Mouse (Mus musculus): Measurements from ENCODE around the gene Usf2. TPM values are rescaled to one million over a fixed set of nuclear protein-coding genes. Genes with fewer than 3 reads are reported as not detected.

Usf2 gene
- 105 TPM for polyA plus RNA-seq (2014; fragmentation: Illumina TruSeq; extraction: RNeasy Lipid Tissue Mini Kit (QIAGEN cat#74804); ENCODE audit: low read depth, low replicate concordance)

DNA sequence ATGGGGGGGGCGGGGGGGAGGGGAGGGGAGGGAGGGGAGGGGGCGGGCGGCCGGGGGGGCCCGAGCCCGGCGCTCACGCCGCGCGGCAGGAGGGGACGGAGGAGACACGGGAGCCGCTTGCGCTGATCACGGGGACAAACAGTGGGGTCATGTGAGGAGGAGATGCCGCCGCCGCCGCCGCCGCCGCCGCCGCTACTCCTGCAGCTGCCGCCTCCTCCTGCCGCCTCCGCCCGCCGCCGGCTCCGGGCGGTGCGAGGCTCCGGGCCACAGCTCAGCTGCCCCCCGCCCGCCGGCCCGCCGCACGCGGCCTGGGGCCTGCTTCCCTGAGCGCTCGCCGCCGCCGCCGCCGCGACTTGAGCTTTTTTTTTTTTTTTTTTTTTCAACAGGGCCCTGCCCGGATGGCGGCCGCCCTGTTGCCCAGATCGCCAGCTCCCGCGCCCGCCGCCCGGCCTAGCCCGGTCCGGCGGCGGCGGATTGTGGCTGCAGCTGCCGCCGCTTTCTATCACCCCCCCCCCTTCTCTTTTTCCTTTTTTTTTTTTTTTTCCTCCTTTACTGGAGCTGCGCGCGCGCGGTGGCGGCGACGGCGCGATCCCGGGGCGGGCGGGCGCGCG is at the start of gene Usf2:
Usf2 (minus strand) TSS at position 48 of the 611 bp plus-strand sequence.

DNA sequence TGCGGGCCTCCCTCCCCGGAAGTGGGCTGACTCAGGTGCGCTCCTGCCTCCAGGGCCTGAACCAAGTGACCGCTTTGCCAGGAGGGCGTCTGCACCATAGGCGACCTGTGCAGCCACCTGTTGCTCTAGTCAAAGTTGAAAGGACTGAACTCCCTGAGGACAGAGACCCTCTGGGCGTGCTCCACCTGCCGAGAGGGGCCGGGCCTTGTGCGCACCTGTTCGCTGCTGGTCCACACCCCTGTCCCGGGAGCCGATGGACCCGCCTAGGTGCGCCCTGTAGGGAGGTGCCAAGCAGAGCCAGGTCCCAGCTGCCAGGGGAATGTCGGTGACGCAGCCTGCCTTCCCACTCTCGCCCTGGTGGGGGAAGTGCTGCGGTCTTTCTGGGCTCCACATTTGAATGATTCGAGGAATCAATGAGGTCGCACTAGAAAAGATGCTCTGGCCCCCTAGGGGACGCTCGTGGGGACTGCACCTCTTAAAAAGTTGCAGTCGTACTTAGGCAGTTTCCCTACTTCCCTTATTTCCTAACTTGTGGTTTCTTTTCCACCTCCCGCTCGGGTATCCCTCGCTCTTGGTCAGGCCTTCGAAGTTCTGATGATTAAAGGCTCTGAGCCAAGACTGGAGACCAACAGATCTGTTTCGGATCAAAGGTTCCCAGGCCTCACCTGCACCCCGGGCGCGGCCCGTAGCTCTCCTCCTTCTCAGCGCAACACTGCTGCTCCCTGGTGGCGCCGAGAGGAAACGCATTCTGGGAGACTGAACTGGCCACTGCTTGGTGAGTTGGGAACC is 17.1 kb upstream of the Usf2 start, which contains the start of gene Fam187b:
Fam187b (plus strand) TSS at position 290 of the 789 bp plus-strand sequence.

DNA sequence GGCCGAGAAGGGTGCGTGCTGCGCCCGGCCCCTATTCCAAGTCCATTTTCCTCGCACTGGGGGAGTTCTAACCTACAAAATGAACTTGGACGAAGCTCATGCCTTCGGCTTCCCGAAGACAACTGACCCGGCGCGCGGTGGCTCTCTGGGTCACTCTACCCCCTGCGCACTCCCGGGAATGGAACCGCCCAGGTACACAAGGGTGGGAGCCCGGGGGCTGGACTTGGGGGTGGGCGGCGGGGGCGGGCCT is 16.6 kb upstream of the Usf2 start, which contains the start of gene Lsr:
Lsr (minus strand) TSS at position 214 of the 250 bp plus-strand sequence.

DNA sequence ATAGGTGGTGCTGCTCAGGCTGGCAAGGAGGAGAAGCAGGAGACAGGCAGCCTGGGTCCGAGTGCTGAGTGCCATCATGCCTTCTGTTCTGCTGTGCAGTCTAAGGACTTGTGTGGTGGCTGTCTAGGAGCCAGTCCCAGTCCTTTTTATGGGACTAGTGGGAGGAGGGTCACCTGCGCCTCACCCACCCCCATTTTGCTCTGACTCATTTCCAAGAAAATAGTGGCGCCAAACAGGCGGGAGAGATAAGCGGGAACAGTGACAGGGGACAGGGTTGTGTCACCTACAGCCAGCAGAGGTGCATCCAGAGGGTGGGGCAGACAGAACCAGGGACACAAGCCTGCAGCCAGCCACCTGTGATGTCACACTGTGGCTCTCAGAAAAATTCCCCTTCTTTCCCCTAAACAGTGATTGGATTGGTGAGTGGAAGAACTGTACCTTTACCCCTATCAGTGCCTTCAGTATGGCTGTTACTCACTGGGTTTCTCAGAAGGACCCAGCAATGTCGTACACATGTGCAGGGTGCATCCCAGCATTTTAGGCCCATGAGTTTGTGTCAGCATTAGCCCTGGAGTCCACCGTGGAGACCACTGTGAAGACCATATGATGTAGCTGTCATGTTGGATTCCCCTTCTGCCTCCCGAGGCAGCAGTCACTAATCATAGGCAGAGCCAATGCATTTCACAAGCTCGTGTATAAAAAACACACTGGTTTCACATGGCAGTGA is 12.5 kb downstream of the Usf2 start, which contains the start of gene Hamp:
Hamp (minus strand) TSS at position 124 of the 727 bp plus-strand sequence.

DNA sequence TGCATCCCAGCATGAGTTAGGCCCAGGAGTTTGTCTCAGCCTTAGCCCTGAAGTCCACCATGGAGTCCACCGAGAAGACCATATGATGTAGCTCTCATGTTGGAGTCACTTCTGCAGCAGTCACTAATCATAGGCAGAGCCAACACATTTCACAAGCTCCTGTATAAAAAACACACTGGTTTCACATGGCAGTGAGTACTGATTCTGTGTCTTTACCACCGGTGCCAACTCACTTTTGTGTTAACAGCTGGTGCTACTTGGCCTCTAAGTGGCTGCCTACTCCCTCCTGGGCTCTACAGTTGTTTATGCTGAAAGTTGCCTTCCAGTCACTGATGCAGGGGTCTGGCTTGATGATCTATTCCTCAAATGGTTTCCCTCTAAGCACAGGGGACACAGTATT is 32.0 kb downstream of the Usf2 start, which contains the start of gene Hamp2:
Hamp2 (minus strand) TSS at position 101 of the 400 bp plus-strand sequence.

GRCm38 (mm10) chr7:30914732-30915131 is 41.9 kb downstream of the Usf2 start, which contains the start of gene Mag:
Gene Mag (minus strand): TSS chr7:30914873.

Other genes with a start within 250 kb of the Usf2 start
- 66.9 TPM for gene Atp4a, start 244.6 kb downstream of the Usf2 start, polyA plus RNA-seq (2014; fragmentation: Illumina TruSeq; extraction: RNeasy Lipid Tissue Mini Kit (QIAGEN cat#74804); ENCODE audit: low read depth, low replicate concordance)
- gene Tmem147, start 227.3 kb downstream of the Usf2 start, polyA plus RNA-seq (2014; fragmentation: Illumina TruSeq; extraction: RNeasy Lipid Tissue Mini Kit (QIAGEN cat#74804); ENCODE audit: low read depth, low replicate concordance) = 135 TPM
- 58.5 TPM for gene Gapdhs, start 213.1 kb downstream of the Usf2 start, polyA plus RNA-seq (2014; fragmentation: Illumina TruSeq; extraction: RNeasy Lipid Tissue Mini Kit (QIAGEN cat#74804); ENCODE audit: low read depth, low replicate concordance)
- gene Sbsn, start 205.3 kb downstream of the Usf2 start, polyA plus RNA-seq (2014; fragmentation: Illumina TruSeq; extraction: RNeasy Lipid Tissue Mini Kit (QIAGEN cat#74804); ENCODE audit: low read depth, low replicate concordance) = 31.5 TPM
- 12.2 TPM for gene Dmkn, start 193.0 kb downstream of the Usf2 start, polyA plus RNA-seq (2014; fragmentation: Illumina TruSeq; extraction: RNeasy Lipid Tissue Mini Kit (QIAGEN cat#74804); ENCODE audit: low read depth, low replicate concordance)
- gene Krtdap, start 168.9 kb downstream of the Usf2 start, polyA plus RNA-seq (2014; fragmentation: Illumina TruSeq; extraction: RNeasy Lipid Tissue Mini Kit (QIAGEN cat#74804); ENCODE audit: low read depth, low replicate concordance) = not detected
- 29.9 TPM for gene Ffar2, start 133.0 kb downstream of the Usf2 start, polyA plus RNA-seq (2014; fragmentation: Illumina TruSeq; extraction: RNeasy Lipid Tissue Mini Kit (QIAGEN cat#74804); ENCODE audit: low read depth, low replicate concordance)
- not detected for gene Ffar3, start 100.6 kb downstream of the Usf2 start, polyA plus RNA-seq (2014; fragmentation: Illumina TruSeq; extraction: RNeasy Lipid Tissue Mini Kit (QIAGEN cat#74804); ENCODE audit: low read depth, low replicate concordance)
- gene Ffar1, start 95.2 kb downstream of the Usf2 start, polyA plus RNA-seq (2014; fragmentation: Illumina TruSeq; extraction: RNeasy Lipid Tissue Mini Kit (QIAGEN cat#74804); ENCODE audit: low read depth, low replicate concordance) = not detected
- 0.56 TPM for gene Cd22, start 76.5 kb downstream of the Usf2 start, polyA plus RNA-seq (2014; fragmentation: Illumina TruSeq; extraction: RNeasy Lipid Tissue Mini Kit (QIAGEN cat#74804); ENCODE audit: low read depth, low replicate concordance)
- gene Mag, start 41.9 kb downstream of the Usf2 start, polyA plus RNA-seq (2014; fragmentation: Illumina TruSeq; extraction: RNeasy Lipid Tissue Mini Kit (QIAGEN cat#74804); ENCODE audit: low read depth, low replicate concordance) = 0.88 TPM
- not detected for gene Hamp2, start 32.1 kb downstream of the Usf2 start, polyA plus RNA-seq (2014; fragmentation: Illumina TruSeq; extraction: RNeasy Lipid Tissue Mini Kit (QIAGEN cat#74804); ENCODE audit: low read depth, low replicate concordance)
- gene Hamp, start 12.8 kb downstream of the Usf2 start, polyA plus RNA-seq (2014; fragmentation: Illumina TruSeq; extraction: RNeasy Lipid Tissue Mini Kit (QIAGEN cat#74804); ENCODE audit: low read depth, low replicate concordance) = not detected
- 45.5 TPM for gene Lsr, start 16.7 kb upstream of the Usf2 start, polyA plus RNA-seq (2014; fragmentation: Illumina TruSeq; extraction: RNeasy Lipid Tissue Mini Kit (QIAGEN cat#74804); ENCODE audit: low read depth, low replicate concordance)
- gene Fam187b, start 17.0 kb upstream of the Usf2 start, polyA plus RNA-seq (2014; fragmentation: Illumina TruSeq; extraction: RNeasy Lipid Tissue Mini Kit (QIAGEN cat#74804); ENCODE audit: low read depth, low replicate concordance) = 13.2 TPM
- 69.0 TPM for gene Fxyd5, start 85.7 kb upstream of the Usf2 start, polyA plus RNA-seq (2014; fragmentation: Illumina TruSeq; extraction: RNeasy Lipid Tissue Mini Kit (QIAGEN cat#74804); ENCODE audit: low read depth, low replicate concordance)
- 0.88 TPM for gene Fxyd7, start 94.7 kb upstream of the Usf2 start, polyA plus RNA-seq (2014; fragmentation: Illumina TruSeq; extraction: RNeasy Lipid Tissue Mini Kit (QIAGEN cat#74804); ENCODE audit: low read depth, low replicate concordance)
- gene Fxyd1, start 100.4 kb upstream of the Usf2 start, polyA plus RNA-seq (2014; fragmentation: Illumina TruSeq; extraction: RNeasy Lipid Tissue Mini Kit (QIAGEN cat#74804); ENCODE audit: low read depth, low replicate concordance) = 169 TPM
- 5.6 TPM for gene Lgi4, start 102.5 kb upstream of the Usf2 start, polyA plus RNA-seq (2014; fragmentation: Illumina TruSeq; extraction: RNeasy Lipid Tissue Mini Kit (QIAGEN cat#74804); ENCODE audit: low read depth, low replicate concordance)
- 48.8 TPM for gene Fxyd3, start 119.9 kb upstream of the Usf2 start, polyA plus RNA-seq (2014; fragmentation: Illumina TruSeq; extraction: RNeasy Lipid Tissue Mini Kit (QIAGEN cat#74804); ENCODE audit: low read depth, low replicate concordance)
- gene Hpn, start 158.5 kb upstream of the Usf2 start, polyA plus RNA-seq (2014; fragmentation: Illumina TruSeq; extraction: RNeasy Lipid Tissue Mini Kit (QIAGEN cat#74804); ENCODE audit: low read depth, low replicate concordance) = 18.4 TPM
- gene Scn1b, start 170.2 kb upstream of the Usf2 start, polyA plus RNA-seq (2014; fragmentation: Illumina TruSeq; extraction: RNeasy Lipid Tissue Mini Kit (QIAGEN cat#74804); ENCODE audit: low read depth, low replicate concordance) = 15.7 TPM
- gene Gramd1a, start 199.1 kb upstream of the Usf2 start, polyA plus RNA-seq (2014; fragmentation: Illumina TruSeq; extraction: RNeasy Lipid Tissue Mini Kit (QIAGEN cat#74804); ENCODE audit: low read depth, low replicate concordance) = 39.2 TPM